In genomic region chr9:121679549-121679948, GRCm38 (mm10) we compare ENCODE assay signal across 9 mouse cellular contexts. TPM values are rescaled to one million over a fixed set of nuclear protein-coding genes. Genes with fewer than 3 reads are reported as not detected.
A peak's percentile ranks its signal among the peaks of the same experiment; 100 is the strongest.
DNase-seq lines count a peak whose midpoint lies in the region; ATAC-seq and TF ChIP-seq lines count a peak whose summit lies in the region.
"Had no signal": no experiment of that assay in that cellular context is flagged by ENCODE, and none has a peak within 500 bp of the region (broad histone marks: within the 10 kb centered on the region; RNA-seq: fewer than 3 reads in every experiment).

No protein-coding gene starts in this region.

- 20% methylated on average over 6 of the region's 6 CpGs for WGBS in intestine, embryonic 16.5 days
- 22% methylated on average over 6 of the region's 6 CpGs for WGBS in lung, postnatal 0 days

- no peak for TF ChIP-seq EP300 in MEL (IDR thresholded peaks at IDR 0.05; ENCODE audit: low read depth in 1 of 2, low read length in 2 of 2)
- TF ChIP-seq EP300 in lung, postnatal 0 days (IDR thresholded peaks at IDR 0.05), result no peak

- no peak for TF ChIP-seq POLR2A in MEL (IDR thresholded peaks at IDR 0.05; ENCODE audit: control insufficient read depth in 1 of 2, insufficient read depth in 1 of 2, low read depth in 1 of 2, low read length in 2 of 2, poor library complexity in 1 of 2)

- TF ChIP-seq RAD21 in MEL (IDR thresholded peaks at IDR 0.05; ENCODE audit: low read depth, low read length), result peak; percentile 35

- no peaks in the 10 kb centered on the region for H3K27me3 ChIP-seq in MEL (ENCODE audit: control insufficient read depth in 1 of 2, insufficient read depth in 2 of 2, low read length in 2 of 2)
- H3K27me3 ChIP-seq in intestine, embryonic 16.5 days (replicated peaks; ENCODE audit: control insufficient read depth, insufficient read depth, low read length), result no peaks in the 10 kb centered on the region
- H3K27me3 ChIP-seq in lung, postnatal 0 days (replicated peaks; ENCODE audit: insufficient read depth, low read length), result no peaks in the 10 kb centered on the region
- H3K27me3 ChIP-seq: liver, embryonic 15.5 days had no signal

- no peaks in the 10 kb centered on the region for H3K9me3 ChIP-seq in MEL (replicated peaks; ENCODE audit: insufficient read depth, low read length)
- no peaks in the 10 kb centered on the region for H3K9me3 ChIP-seq in intestine, embryonic 16.5 days (ENCODE audit: control insufficient read depth, low read length)
- no peaks in the 10 kb centered on the region for H3K9me3 ChIP-seq in lung, postnatal 0 days (ENCODE audit: low read length)
- H3K9me3 ChIP-seq: liver, embryonic 15.5 days had no signal

- no peak overlapping the region for H3K4me3 ChIP-seq in MEL (ENCODE audit: control insufficient read depth in 1 of 2, insufficient read depth in 1 of 2, low read depth in 2 of 2, low read length in 2 of 2)
- H3K4me3 ChIP-seq in intestine, embryonic 16.5 days (ENCODE audit: low read length), result no peak overlapping the region
- H3K4me3 ChIP-seq in lung, postnatal 0 days (ENCODE audit: low read depth, low read length), result no peak overlapping the region
- H3K4me3 ChIP-seq: liver, embryonic 15.5 days had no signal

- no peak overlapping the region for H3K4me2 ChIP-seq in intestine, embryonic 16.5 days (ENCODE audit: low read depth, low read length)
- no peak overlapping the region for H3K4me2 ChIP-seq in lung, postnatal 0 days (replicated peaks; ENCODE audit: low read depth, low read length)
- H3K4me2 ChIP-seq: liver, embryonic 15.5 days had no signal

- H3K27ac ChIP-seq in MEL (ENCODE audit: control insufficient read depth, low read depth, low read length), result no peak overlapping the region
- no peak overlapping the region for H3K27ac ChIP-seq in intestine, embryonic 16.5 days (ENCODE audit: low read length)
- H3K27ac ChIP-seq in lung, postnatal 0 days (ENCODE audit: low read length), result no peak overlapping the region
- H3K27ac ChIP-seq: liver, embryonic 15.5 days had no signal

- peaks cover 0 to 7% of the 10 kb centered on the region in 2 experiments; a peak in 2 of 4 replicates for H3K4me1 ChIP-seq in MEL (ENCODE audit: control insufficient read depth in 1 of 2, insufficient read depth in 2 of 2, low read length in 2 of 2)
- peaks cover 8% of the 10 kb centered on the region for H3K4me1 ChIP-seq in intestine, embryonic 16.5 days (ENCODE audit: control insufficient read depth, insufficient read depth, low read length)
- peaks cover 7% of the 10 kb centered on the region; the same call in 1 of the 2 replicates for H3K4me1 ChIP-seq in lung, postnatal 0 days (ENCODE audit: insufficient read depth, low read depth, low read length)
- H3K4me1 ChIP-seq: liver, embryonic 15.5 days had no signal

- H3K9ac ChIP-seq in MEL (ENCODE audit: control insufficient read depth, low read depth, low read length, poor library complexity, severe bottlenecking), result no peak overlapping the region
- H3K9ac ChIP-seq in intestine, embryonic 16.5 days (ENCODE audit: low read depth, low read length), result no peak overlapping the region
- H3K9ac ChIP-seq in lung, postnatal 0 days (replicated peaks; ENCODE audit: low read depth), result no peak overlapping the region
- H3K9ac ChIP-seq: liver, embryonic 15.5 days had no signal

- intact Hi-C loops in gastrocnemius, postnatal 14 days (cut with DNase I; ENCODE audit: low total_unique reads), result no loop called here

- peak; percentile 73 to 76 (median 76) for TF ChIP-seq CTCF in MEL (IDR thresholded peaks at IDR 0.05 in 2 of 3, conservative IDR thresholded peaks at IDR 0.05 in 1 of 3; ENCODE audit: control insufficient read depth in 1 of 3, insufficient read depth in 1 of 3, low read depth in 2 of 3, low read length in 3 of 3, poor library complexity in 1 of 3, severe bottlenecking in 1 of 3)
- peak; percentile 91 for TF ChIP-seq CTCF in lung, postnatal 0 days (IDR thresholded peaks at IDR 0.05)

- DNase-seq in adrenal gland, adult (ENCODE audit: inconsistent age in 2 of 2, low spot score in 1 of 2), result peak; percentile 42 to 68
- DNase-seq in adrenal gland, adult 8-10 months, result no peak
- DNase-seq in MEL (ENCODE audit: low read depth, low spot score), result peak; percentile 52
- peak; percentile 58 to 69 for DNase-seq in cerebellum, postnatal 4 days (ENCODE audit: low spot score in 2 of 2)
- DNase-seq in gastrocnemius, postnatal 14 days, result peak; percentile 66
- peak; percentile 86 for DNase-seq in lung, postnatal 0 days (ENCODE audit: low spot score)
- DNase-seq in retina, postnatal 1 day, result peak; percentile 85

- peak; percentile 67 for ATAC-seq in intestine, embryonic 16.5 days
- peak; percentile 53 for ATAC-seq in lung, postnatal 0 days

- no peaks in the 10 kb centered on the region for H3K79me2 ChIP-seq in MEL (ENCODE audit: control insufficient read depth, insufficient read depth, low read length, poor library complexity)

- H3K36me3 ChIP-seq in MEL (ENCODE audit: control insufficient read depth in 1 of 2, insufficient read depth in 2 of 2, low read length in 2 of 2), result 0 out of 4 replicates have a peak, but pooled peaks cover 0 to 2% of the 10 kb centered on the region in 2 experiments
- H3K36me3 ChIP-seq in intestine, embryonic 16.5 days (ENCODE audit: control insufficient read depth, insufficient read depth, low read length), result no peaks in the 10 kb centered on the region
- no peaks in the 10 kb centered on the region for H3K36me3 ChIP-seq in lung, postnatal 0 days (ENCODE audit: insufficient read depth, low read length)

TF ChIP-seq in MEL, 35 proteins besides CTCF, POLR2A, EP300 and RAD21:
- TF ChIP-seq KAT2A (conservative IDR thresholded peaks at IDR 0.05; ENCODE audit: low read depth, low read length) (no peak), TAL1 (IDR thresholded peaks at IDR 0.05; ENCODE audit: low read length) (no peak), ELF1 (IDR thresholded peaks at IDR 0.05; ENCODE audit: low read depth, low read length) (no peak), CHD1 (IDR thresholded peaks at IDR 0.05; ENCODE audit: low read depth, low read length) (no peak), HCFC1 (IDR thresholded peaks at IDR 0.05; ENCODE audit: low read depth, low read length) (no peak), SMC3 (IDR thresholded peaks at IDR 0.05; ENCODE audit: low read depth, low read length) (peak; percentile 78)
TF ChIP-seq in MEL: peak in this region for 1.

RNA-seq across cellular contexts. Expression of gene Sec22c, which starts 25.7 kb away (rescaled TPM):
- total RNA-seq in adrenal gland, adult 8-10 months (2022), result 1 to 10 TPM; 6.4 to 8.3 (median 7.2) TPM
- total RNA-seq in MEL (2012; rRNA removed), result 5.9 and 6.6 TPM in 2 replicates
- 10 to 100 TPM in 1 of 2 experiments, not detected in 1; 10.9 TPM for polyA plus RNA-seq in MEL (2012; ENCODE audit: insufficient read depth in 1 of 2, insufficient read length in 2 of 2, low read depth in 1 of 2, low replicate concordance in 2 of 2, missing spikeins in 1 of 2)
- total RNA-seq in gastrocnemius, postnatal 14 days (2021), result 1 to 10 TPM; 3.1 to 6.1 TPM
- polyA plus RNA-seq in intestine, embryonic 16.5 days (2015; fragmentation: Nextera tagmentation; extraction: Ambion mirVana), result 16.1 and 16.4 TPM in 2 replicates
- 6.1 and 7.7 TPM in 2 replicates for polyA plus RNA-seq in lung, postnatal 0 days (2015; fragmentation: Nextera tagmentation; extraction: Ambion mirVana)

RNA-seq across cellular contexts. Expression of gene Ss18l2, which starts 30.6 kb away (rescaled TPM):
- 10 to 100 TPM; 32.9 to 48.3 (median 40.6) TPM for total RNA-seq in adrenal gland, adult 8-10 months (2022)
- 37.4 and 47.8 TPM in 2 replicates for total RNA-seq in MEL (2012; rRNA removed)
- polyA plus RNA-seq in MEL (2012; ENCODE audit: insufficient read depth in 1 of 2, insufficient read length in 2 of 2, low read depth in 1 of 2, low replicate concordance in 2 of 2, missing spikeins in 1 of 2), result 10 to 100 TPM in 1 of 2 experiments, not detected in 1; 48.5 TPM
- total RNA-seq in gastrocnemius, postnatal 14 days (2021), result 10 to 100 TPM; 89.3 to 93.6 TPM
- 124 and 144 TPM in 2 replicates for polyA plus RNA-seq in intestine, embryonic 16.5 days (2015; fragmentation: Nextera tagmentation; extraction: Ambion mirVana)
- 79.7 and 104 TPM in 2 replicates for polyA plus RNA-seq in lung, postnatal 0 days (2015; fragmentation: Nextera tagmentation; extraction: Ambion mirVana)

RNA-seq across cellular contexts. Expression of gene Vipr1, which starts 37.0 kb away (rescaled TPM):
- 1 to 10 TPM in 2 of 4 experiments, under 1 TPM in 2; 0.58 to 2.2 (median 1.2) TPM for total RNA-seq in adrenal gland, adult 8-10 months (2022)
- not detected in 2 replicates for total RNA-seq in MEL (2012; rRNA removed)
- polyA plus RNA-seq in MEL (2012; ENCODE audit: insufficient read depth in 1 of 2, insufficient read length in 2 of 2, low read depth in 1 of 2, low replicate concordance in 2 of 2, missing spikeins in 1 of 2), result not detected
- total RNA-seq in gastrocnemius, postnatal 14 days (2021), result 1 to 10 TPM; 1.1 to 1.2 TPM
- 6.8 and 8.9 TPM in 2 replicates for polyA plus RNA-seq in intestine, embryonic 16.5 days (2015; fragmentation: Nextera tagmentation; extraction: Ambion mirVana)
- 0.20 and 0.29 TPM in 2 replicates for polyA plus RNA-seq in lung, postnatal 0 days (2015; fragmentation: Nextera tagmentation; extraction: Ambion mirVana)

RNA-seq across cellular contexts. Expression of gene Lyzl4, which starts 37.7 kb away (rescaled TPM):
- total RNA-seq in adrenal gland, adult 8-10 months (2022), result under 1 TPM in 1 of 4 experiments, not detected in 3; 0.75 TPM
- not detected in 2 replicates for total RNA-seq in MEL (2012; rRNA removed)
- not detected for polyA plus RNA-seq in MEL (2012; ENCODE audit: insufficient read depth in 1 of 2, insufficient read length in 2 of 2, low read depth in 1 of 2, low replicate concordance in 2 of 2, missing spikeins in 1 of 2)
- under 1 TPM in 1 of 2 experiments, not detected in 1; 0.45 TPM for total RNA-seq in gastrocnemius, postnatal 14 days (2021)
- polyA plus RNA-seq in intestine, embryonic 16.5 days (2015; fragmentation: Nextera tagmentation; extraction: Ambion mirVana), result not detected in 2 replicates
- not detected in 2 replicates for polyA plus RNA-seq in lung, postnatal 0 days (2015; fragmentation: Nextera tagmentation; extraction: Ambion mirVana)
- polyA plus RNA-seq: liver, embryonic 15.5 days had no signal

RNA-seq across cellular contexts. Expression of gene Nktr, which starts 39.4 kb away (rescaled TPM):
- total RNA-seq in adrenal gland, adult 8-10 months (2022), result 100 to 1,000 TPM in 2 of 4 experiments, 10 to 100 TPM in 2; 57.2 to 146 (median 91.1) TPM
- 32.0 and 32.4 TPM in 2 replicates for total RNA-seq in MEL (2012; rRNA removed)
- 10 to 100 TPM; 34.3 to 70.7 TPM for polyA plus RNA-seq in MEL (2012; ENCODE audit: insufficient read depth in 1 of 2, insufficient read length in 2 of 2, low read depth in 1 of 2, low replicate concordance in 2 of 2, missing spikeins in 1 of 2)
- 10 to 100 TPM; 24.2 to 29.9 TPM for total RNA-seq in gastrocnemius, postnatal 14 days (2021)
- polyA plus RNA-seq in intestine, embryonic 16.5 days (2015; fragmentation: Nextera tagmentation; extraction: Ambion mirVana), result 44.8 and 46.3 TPM in 2 replicates
- 43.6 and 51.3 TPM in 2 replicates for polyA plus RNA-seq in lung, postnatal 0 days (2015; fragmentation: Nextera tagmentation; extraction: Ambion mirVana)
